Mouse (Mus musculus): ENCODE data around the gene Rpl36-ps4. TPM values are rescaled to one million over a fixed set of nuclear protein-coding genes. Genes with fewer than 3 reads are reported as not detected.
"Not testable (repeated sequence)": the region's sequence is repeated elsewhere in the genome, so short reads cannot be mapped to it uniquely, and the experiment has no call there.

Gene Rpl36-ps4
- polyA plus RNA-seq, 1 experiment, result not detected

DNA sequence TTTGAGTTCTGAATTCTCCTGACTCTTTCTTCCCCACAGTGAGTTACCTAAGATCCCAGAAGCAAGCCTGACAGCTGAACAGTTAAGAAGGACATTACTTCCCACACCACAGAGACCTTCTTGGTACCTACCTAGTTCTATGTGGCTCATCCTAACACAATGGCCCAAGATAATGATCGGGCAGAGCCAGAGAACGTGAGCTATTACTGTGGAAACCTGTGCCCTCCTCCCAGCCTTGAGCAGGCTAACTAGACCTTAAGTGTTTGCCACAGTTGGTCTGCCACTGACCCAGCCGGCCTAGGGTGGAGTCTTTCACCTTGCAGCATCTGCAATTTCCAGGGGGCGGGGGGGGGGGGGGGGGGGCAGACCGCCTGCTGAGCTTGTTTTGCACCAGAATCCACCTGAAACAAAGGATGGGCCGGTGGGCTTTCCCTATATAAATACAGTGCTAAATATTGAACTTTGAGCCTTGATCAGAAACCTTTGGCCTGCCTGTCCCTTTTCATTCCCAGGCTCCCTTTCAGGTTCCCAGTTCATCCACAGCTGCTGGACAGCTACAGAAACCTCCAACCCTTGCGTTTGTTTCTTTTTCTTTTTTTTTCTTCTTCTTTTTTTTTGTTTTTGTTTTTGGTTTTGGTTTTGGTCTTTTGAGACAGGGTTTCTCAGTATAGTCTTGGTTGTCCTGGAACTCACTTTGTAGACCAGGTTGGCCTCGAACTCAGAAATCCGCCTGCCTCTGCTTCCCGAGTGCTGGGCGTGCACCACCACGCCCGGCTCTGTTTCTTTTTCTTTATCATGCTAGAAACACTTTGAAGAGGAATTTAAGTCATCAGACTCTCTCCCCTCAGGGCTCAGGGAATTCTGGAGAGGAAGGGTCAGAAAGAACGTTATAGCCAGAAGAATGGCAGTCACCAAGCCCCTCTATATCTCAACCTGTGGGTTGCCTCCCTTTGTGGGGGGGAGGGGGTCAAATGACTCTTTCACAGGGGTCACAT, 42.6 kb downstream of the Rpl36-ps4 start:
- WGBS, result 92% methylated on average over 14 of the region's 14 CpGs
- Histone ChIP-seq H3K4me3 (ENCODE audit: insufficient read depth, low read depth, low read length) (no peak overlapping the region), H3K4me1 (ENCODE audit: control insufficient read depth, insufficient read depth, low read length) (no peaks in the 10 kb centered on the region), H3K27ac (ENCODE audit: insufficient read depth, low read depth, low read length) (no peak overlapping the region)
- TF ChIP-seq POLR2A (IDR thresholded peaks at IDR 0.05; ENCODE audit: insufficient read depth, low read depth, low read length), result no peak
- no peak for TF ChIP-seq CTCF (IDR thresholded peaks at IDR 0.05; ENCODE audit: insufficient read depth, low read depth, low read length)

DNA sequence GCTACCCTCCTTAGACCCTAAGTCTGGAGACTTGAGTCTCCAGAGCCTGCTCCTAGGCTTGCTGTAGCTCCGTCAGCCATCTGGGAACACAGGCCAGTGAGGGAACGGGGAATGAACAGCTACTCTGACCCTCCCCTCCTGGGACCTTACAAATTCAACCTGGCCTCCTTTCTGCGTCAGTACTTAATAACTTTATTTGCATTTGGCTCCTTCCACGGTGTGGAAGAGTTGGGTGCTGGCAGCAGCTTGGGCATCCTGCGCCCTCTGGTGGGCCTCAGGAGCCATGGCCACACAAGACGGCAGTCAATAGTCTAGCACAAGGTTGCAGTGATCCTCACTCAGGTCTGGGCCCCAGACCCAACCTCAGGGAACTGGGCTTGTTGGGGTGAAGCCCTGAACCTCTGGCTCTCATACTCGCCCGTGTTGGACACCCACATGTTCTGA, 47.7 kb downstream of the Rpl36-ps4 start:
- WGBS, result 29% methylated on average over 7 of the region's 8 CpGs
- not testable (repeated sequence) for H3K27ac ChIP-seq (ENCODE audit: insufficient read depth, low read depth, low read length); H3K4me1 ChIP-seq (ENCODE audit: control insufficient read depth, insufficient read depth, low read length); H3K4me3 ChIP-seq (ENCODE audit: insufficient read depth, low read depth, low read length)

Other genes starting within 250 kb of the Rpl36-ps4 start
- not detected in 2 replicates for gene Msh2, start 248.6 kb upstream of the Rpl36-ps4 start, polyA plus RNA-seq (2012; ENCODE audit: insufficient read depth, insufficient read length, low replicate concordance, missing spikeins)
- not detected in 2 replicates for gene Kcnk12, start 123.0 kb upstream of the Rpl36-ps4 start, polyA plus RNA-seq (2012; ENCODE audit: insufficient read depth, insufficient read length, low replicate concordance, missing spikeins)
- gene Msh6, start 54.1 kb downstream of the Rpl36-ps4 start, polyA plus RNA-seq (2012; ENCODE audit: insufficient read depth, insufficient read length, low replicate concordance, missing spikeins), result not detected in 2 replicates
- gene Fbxo11, start 144.3 kb downstream of the Rpl36-ps4 start, polyA plus RNA-seq (2012; ENCODE audit: insufficient read depth, insufficient read length, low replicate concordance, missing spikeins), result 140 TPM in 1 of 2 replicates, not detected in the other